Mouse (Mus musculus) small intestine, adult 2 months (tissue): Measurements from ENCODE around the gene Kdelr1.

ENCODE experiments used
- CTCF ChIP-seq: fragments of 200-500 bp; IDR thresholded peaks from 2 replicates; pipeline ENCODE4 v1.5.1; 2012; ENCODE audit warnings: low read depth, mild to moderate bottlenecking, control low read depth, inconsistent platforms, low read length, moderate library complexity, mixed read lengths; ENCODE audit not compliant: insufficient replicate concordance, insufficient read length; ENCODE audit errors: extremely low read depth
- POLR2A ChIP-seq: fragments of 200-500 bp; IDR thresholded peaks from 2 replicates; pipeline ENCODE4 v1.6.1; 2012; ENCODE audit warnings: low read depth, mild to moderate bottlenecking, control low read depth, inconsistent platforms, low read length, moderate library complexity

DNA sequence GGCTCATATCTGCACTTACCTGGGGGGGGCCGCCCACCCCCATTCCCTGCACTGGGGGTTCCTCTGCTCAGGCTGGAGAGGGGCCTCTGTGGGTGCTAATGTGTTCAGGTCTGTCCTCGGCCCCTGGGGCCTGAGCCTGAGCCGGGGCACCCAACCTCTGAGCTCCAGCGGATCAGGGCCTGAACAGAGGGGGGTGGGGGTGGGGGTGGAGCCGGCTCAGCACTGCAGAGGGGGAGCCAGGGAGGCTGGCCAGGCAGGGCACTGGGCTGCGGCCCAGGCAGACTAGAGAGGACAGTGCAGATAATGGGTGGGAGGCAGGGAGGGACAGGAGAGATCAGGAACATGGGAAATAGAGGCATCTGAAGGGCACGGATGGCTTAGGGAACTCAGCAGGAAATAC is 48.0 kb upstream of the Kdelr1 start, which contains the start of gene Kcnj14:
- TF ChIP-seq CTCF (no peak), POLR2A (no peak)
